Mouse (Mus musculus) midbrain, embryonic 16.5 days (tissue): ENCODE results near the gene Rbmxl2. TPM values are rescaled to one million over a fixed set of nuclear protein-coding genes. Genes with fewer than 3 reads are reported as not detected.

Experiments used
- ATAC-seq: fragments of 200-750 bp; cut with Nextera tagmentation; 2 replicates; pipeline ENCODE4 v1.8.0; 2017; ENCODE audit warnings: moderate TSS enrichment
- H3K27ac ChIP-seq: fragments of 300-500 bp; sonication (generic); 2 replicates; pipeline ENCODE4 v1.5.1; 2014; ENCODE audit warnings: mild to moderate bottlenecking, low read length, mixed read lengths
- H3K27me3 ChIP-seq: fragments of 300-500 bp; sonication (generic); 2 replicates; pipeline ENCODE4 v1.6.1; 2014; ENCODE audit warnings: low read depth, low read length, mixed read lengths; ENCODE audit not compliant: control insufficient read depth, insufficient read depth
- H3K36me3 ChIP-seq: fragments of 300-500 bp; sonication (generic); 2 replicates; pipeline ENCODE4 v1.6.1; 2014; ENCODE audit warnings: mild to moderate bottlenecking, low read length, moderate library complexity, mixed read lengths; ENCODE audit not compliant: control insufficient read depth, insufficient read depth
- H3K4me1 ChIP-seq: fragments of 300-500 bp; sonication (generic); 2 replicates; pipeline ENCODE4 v1.6.1; 2014; ENCODE audit warnings: mild to moderate bottlenecking, low read length, mixed read lengths; ENCODE audit not compliant: control insufficient read depth, insufficient read depth
- H3K4me2 ChIP-seq: fragments of 300-500 bp; sonication (generic); 2 replicates; pipeline ENCODE4 v1.6.1; 2014; ENCODE audit warnings: mild to moderate bottlenecking, low read length, mixed read lengths
- H3K4me3 ChIP-seq: fragments of 300-500 bp; sonication (generic); 2 replicates; pipeline ENCODE4 v1.5.1; 2014; ENCODE audit warnings: low read depth, mild to moderate bottlenecking, low read length, moderate library complexity, mixed read lengths
- H3K9ac ChIP-seq: fragments of 300-500 bp; sonication (generic); 2 replicates; pipeline ENCODE4 v1.6.1; 2014; ENCODE audit warnings: low read depth, low read length, mixed read lengths
- H3K9me3 ChIP-seq: fragments of 300-500 bp; sonication (generic); replicated peaks from 2 replicates; pipeline ENCODE4 v1.6.1; 2014; ENCODE audit warnings: mild to moderate bottlenecking, low read length, mixed read lengths; ENCODE audit not compliant: control insufficient read depth, poor library complexity, severe bottlenecking
- WGBS: fragments of 180-500 bp; shearing (Covaris S2); extraction: QIAGEN DNeasy Blood & Tissue Kit; methylation state at CpG from one replicate; pipeline ENCODE4 v1.1.7; 2014; 5-methylcytosine and 5-hydroxymethylcytosine counted together
- polyA plus RNA-seq: library from polyadenylated mRNA; unstranded; fragments of >200 nt; fragmentation: Nextera tagmentation; extraction: Ambion mirVana; gene quantifications from 2 replicates; pipeline ENCODE4 v1.2.1, GENCODE M21; 2015

Gene Rbmxl2
- polyA plus RNA-seq: not detected in 2 replicates

- H3K27me3 ChIP-seq: peaks cover 24% of the 10 kb centered on the region
- H3K4me2 ChIP-seq: peak within 1 kb of the TSS; percentile 5
- no peak for ATAC-seq
- no peaks in the 10 kb centered on the region for H3K4me1 ChIP-seq
- H3K9ac ChIP-seq: no peak within 1 kb of the TSS
- H3K9me3 ChIP-seq: peaks cover 16% of the 10 kb centered on the region
- WGBS: 36% methylated on average over 67 of the region's 70 CpGs
- H3K36me3 ChIP-seq: no peaks in the 10 kb centered on the region
- H3K4me3 ChIP-seq: peak within 1 kb of the TSS; percentile 26
- no peak within 1 kb of the TSS for H3K27ac ChIP-seq
Observed at GRCm38 (mm10) chr7:107209204-107209860, at the start of gene Rbmxl2. TSS of gene Rbmxl2 (plus strand) at chr7:107209445.

- no peak within 1 kb of the TSS for H3K9ac ChIP-seq
- H3K36me3 ChIP-seq: no peaks in the 10 kb centered on the region
- H3K4me1 ChIP-seq: no peaks in the 10 kb centered on the region
- ATAC-seq: no peak
- H3K27me3 ChIP-seq: no peaks in the 10 kb centered on the region
- no peak within 1 kb of the TSS for H3K27ac ChIP-seq
- WGBS: 85% methylated on average over 10 of the region's 10 CpGs
- no peak within 1 kb of the TSS for H3K4me2 ChIP-seq
- H3K9me3 ChIP-seq: no peaks in the 10 kb centered on the region
- H3K4me3 ChIP-seq: no peak within 1 kb of the TSS
Observed at GRCm38 (mm10) chr7:107166690-107167089, 42.6 kb upstream of the Rbmxl2 start, which contains the start of gene Nlrp14. TSS of gene Nlrp14 (plus strand) at chr7:107166990.

DNA sequence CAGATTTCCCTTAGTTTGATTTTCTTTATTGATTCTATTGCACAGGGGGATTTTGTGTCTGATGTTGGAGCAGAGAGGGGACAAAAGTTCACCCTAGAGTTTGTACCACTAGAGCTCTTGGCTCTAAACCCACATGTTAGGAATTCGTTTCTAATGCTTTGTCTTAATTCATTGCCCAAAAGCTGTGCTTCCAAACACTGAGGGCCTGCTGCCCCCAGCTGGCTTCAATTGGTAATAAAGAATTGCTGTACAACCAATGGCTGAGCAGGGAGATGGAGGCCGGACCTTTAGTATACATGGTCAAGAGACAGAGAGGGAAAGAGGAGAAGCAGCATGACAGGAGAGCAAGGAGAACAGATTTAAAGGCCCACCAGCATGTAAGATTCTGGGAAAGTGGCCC lies 28.8 kb upstream of the Rbmxl2 start:
- Histone ChIP-seq H3K36me3 (no peaks in the 10 kb centered on the region), H3K9me3 (no peaks in the 10 kb centered on the region)
- WGBS: 40% methylated on average over 2 of the region's 2 CpGs

DNA sequence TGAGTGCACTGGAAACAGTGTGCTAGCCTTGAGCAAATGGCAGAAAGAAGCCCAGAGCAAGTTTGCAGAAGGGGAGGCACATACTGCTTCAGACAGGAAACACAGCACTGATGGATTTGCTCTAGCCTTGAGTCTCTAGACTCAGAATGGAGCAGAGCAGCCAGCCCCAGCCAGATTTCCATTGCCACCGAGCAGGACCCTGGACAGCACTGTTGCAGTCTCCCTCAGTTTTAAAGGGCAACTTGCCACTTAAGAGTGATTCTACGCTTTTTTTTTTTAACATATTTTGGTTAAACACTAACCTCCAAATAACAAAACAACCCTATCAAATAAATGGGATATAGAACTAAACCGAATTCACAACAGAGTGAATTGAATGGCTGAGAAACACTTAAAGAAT lies 7.4 kb upstream of the Rbmxl2 start:
- ATAC-seq: no peak
- no peaks in the 10 kb centered on the region for H3K4me1 ChIP-seq
- H3K4me3 ChIP-seq: no peak overlapping the region
- no peak overlapping the region for H3K9ac ChIP-seq
- H3K9me3 ChIP-seq: no peaks in the 10 kb centered on the region
- no peaks in the 10 kb centered on the region for H3K36me3 ChIP-seq
- WGBS: 36% methylated on average over 3 of the region's 3 CpGs
- no peaks in the 10 kb centered on the region for H3K27me3 ChIP-seq
- H3K4me2 ChIP-seq: no peak overlapping the region
- H3K27ac ChIP-seq: no peak overlapping the region

More for the DNA sequence above, 28.8 kb upstream of the Rbmxl2 start:
- no peak for ATAC-seq
- H3K4me2 ChIP-seq: no peak overlapping the region
- no peak overlapping the region for H3K27ac ChIP-seq
- no peaks in the 10 kb centered on the region for H3K27me3 ChIP-seq
- no peaks in the 10 kb centered on the region for H3K4me1 ChIP-seq
- no peak overlapping the region for H3K9ac ChIP-seq
- H3K4me3 ChIP-seq: no peak overlapping the region

- H3K9me3 ChIP-seq: peaks cover 16% of the 10 kb centered on the region
- ATAC-seq: no peak
- no peak overlapping the region for H3K4me3 ChIP-seq
- H3K27me3 ChIP-seq: peaks cover 24% of the 10 kb centered on the region
- no peak overlapping the region for H3K4me2 ChIP-seq
- H3K9ac ChIP-seq: no peak overlapping the region
- 68% methylated on average over 3 of the region's 3 CpGs for WGBS
- no peak overlapping the region for H3K27ac ChIP-seq
- H3K36me3 ChIP-seq: no peaks in the 10 kb centered on the region
- no peaks in the 10 kb centered on the region for H3K4me1 ChIP-seq
Observed at GRCm38 (mm10) chr7:107207843-107208242, 1.4 kb upstream of the Rbmxl2 start.

GRCm38 (mm10) chr7:107210126-107210576 lies 906 bp downstream of the Rbmxl2 start:
- H3K27ac ChIP-seq: no peak overlapping the region
- no peaks in the 10 kb centered on the region for H3K4me1 ChIP-seq
- ATAC-seq: no peak; the same call in 1 of the 2 replicates
- WGBS: 23% methylated on average over 51 of the region's 77 CpGs
- no peaks in the 10 kb centered on the region for H3K36me3 ChIP-seq
- no peak overlapping the region for H3K9ac ChIP-seq
- peak overlapping the region; percentile 5 for H3K4me2 ChIP-seq
- H3K27me3 ChIP-seq: peaks cover 24% of the 10 kb centered on the region
- peaks cover 16% of the 10 kb centered on the region for H3K9me3 ChIP-seq
- peak overlapping the region; percentile 26 for H3K4me3 ChIP-seq

DNA sequence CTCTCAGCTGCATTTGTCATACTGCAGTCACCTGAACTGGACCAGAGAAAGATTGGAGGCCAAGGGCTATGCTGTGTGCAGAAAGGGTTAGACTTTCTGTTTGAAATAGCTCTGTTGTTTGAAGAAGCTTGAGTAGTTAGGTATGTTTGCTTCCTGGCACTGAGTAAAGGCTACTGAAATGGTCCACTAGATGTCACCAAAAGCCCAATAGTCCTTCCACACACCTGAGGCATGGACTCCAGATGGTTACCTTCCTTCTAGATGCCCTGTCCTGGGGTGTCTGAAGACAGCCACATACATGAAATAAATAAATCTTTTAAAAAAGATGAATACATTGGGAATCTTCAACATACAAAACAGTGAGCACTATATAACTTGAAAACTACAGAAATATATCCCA lies 6.5 kb downstream of the Rbmxl2 start:
- no peak overlapping the region for H3K4me2 ChIP-seq
- no peak overlapping the region for H3K27ac ChIP-seq
- H3K36me3 ChIP-seq: no peaks in the 10 kb centered on the region
- no peak overlapping the region for H3K4me3 ChIP-seq
- H3K9ac ChIP-seq: no peak overlapping the region
- peaks cover 5% of the 10 kb centered on the region for H3K27me3 ChIP-seq
- no peaks in the 10 kb centered on the region for H3K9me3 ChIP-seq
- H3K4me1 ChIP-seq: no peaks in the 10 kb centered on the region
- peak; percentile 89 for ATAC-seq

- no peak overlapping the region for H3K4me2 ChIP-seq
- no peaks in the 10 kb centered on the region for H3K9me3 ChIP-seq
- H3K4me3 ChIP-seq: no peak overlapping the region
- WGBS: 82% methylated on average over 2 of the region's 2 CpGs
- no peak overlapping the region for H3K9ac ChIP-seq
- no peak overlapping the region for H3K27ac ChIP-seq
- no peak for ATAC-seq
- no peaks in the 10 kb centered on the region for H3K27me3 ChIP-seq
- H3K4me1 ChIP-seq: no peaks in the 10 kb centered on the region
- H3K36me3 ChIP-seq: no peaks in the 10 kb centered on the region
Observed at GRCm38 (mm10) chr7:107216845-107217244, 7.6 kb downstream of the Rbmxl2 start.

- Histone ChIP-seq H3K27me3 (no peaks in the 10 kb centered on the region), H3K4me2 (no peak overlapping the region), H3K4me1 (no peaks in the 10 kb centered on the region), H3K4me3 (no peak overlapping the region), H3K27ac (no peak overlapping the region), H3K9me3 (no peaks in the 10 kb centered on the region), H3K36me3 (no peaks in the 10 kb centered on the region), H3K9ac (no peak overlapping the region)
- no peak for ATAC-seq
- WGBS: 24% methylated on average over 3 of the region's 3 CpGs
Observed at GRCm38 (mm10) chr7:107236854-107237253, 27.6 kb downstream of the Rbmxl2 start.
